Mouse (Mus musculus) liver, embryonic 14 days (tissue): ENCODE data around the gene Depdc7. TPM values are rescaled to one million over a fixed set of nuclear protein-coding genes. Genes with fewer than 3 reads are reported as not detected.

Source experiments
- polyA plus RNA-seq: library from polyadenylated mRNA; depleted of rRNA; stranded (reverse); fragments of >200 nt; gene quantifications from 2 replicates; pipeline ENCODE4 v1.2.3, GENCODE M21; 2012; rRNA removed

The Depdc7 gene
- 6.1 and 7.6 TPM in 2 replicates for polyA plus RNA-seq

GRCm38 (mm10) chr2:104742741-104743064 lies at the start of gene Depdc7:
Gene Depdc7 (minus strand): TSS chr2:104742878.

GRCm38 (mm10) chr2:104716279-104716678 lies 26.4 kb downstream of the Depdc7 start, which contains the start of gene Pin1rt1:
Gene Pin1rt1 (minus strand): TSS chr2:104716379.

GRCm38 (mm10) chr2:104711585-104712485 lies 30.8 kb downstream of the Depdc7 start, which contains the start of gene Tcp11l1:
Gene Tcp11l1 (minus strand): TSS chr2:104712169.

Other genes with a start within 250 kb of the Depdc7 start
- gene Hipk3, start 248.4 kb downstream of the Depdc7 start, polyA plus RNA-seq, result 7.3 and 8.6 TPM in 2 replicates
- 16.4 and 18.0 TPM in 2 replicates for gene Cstf3, start 152.4 kb downstream of the Depdc7 start, polyA plus RNA-seq
- gene Tcp11l1, start 30.7 kb downstream of the Depdc7 start, polyA plus RNA-seq, result 2.5 and 3.4 TPM in 2 replicates
- not detected in 2 replicates for gene Pin1rt1, start 26.5 kb downstream of the Depdc7 start, polyA plus RNA-seq
- gene Qser1, start 73.9 kb upstream of the Depdc7 start, polyA plus RNA-seq, result 2.8 and 3.2 TPM in 2 replicates
- gene Prrg4, start 107.0 kb upstream of the Depdc7 start, polyA plus RNA-seq, result 0.06 and 0.15 TPM in 2 replicates
- 0.74 and 2.1 TPM in 2 replicates for gene Ccdc73, start 124.9 kb upstream of the Depdc7 start, polyA plus RNA-seq